Mouse (Mus musculus): ENCODE measurements around the gene Nuak2. TPM values are rescaled to one million over a fixed set of nuclear protein-coding genes. Genes with fewer than 3 reads are reported as not detected.

Gene Nuak2
- polyA plus RNA-seq, 1 experiment from 2014 or later, result 2.2 TPM

GRCm38 (mm10) chr1:132316625-132316994 lies 684 bp downstream of the Nuak2 start:
- Histone ChIP-seq H3K4me3 (peak overlapping the region; percentile 58), H3K4me1 (peaks cover 17% of the 10 kb centered on the region; the same call in 1 of the 2 replicates), H3K27ac (no peak overlapping the region), H3K27me3 (peaks cover 60% of the 10 kb centered on the region), H3K9ac (peak overlapping the region; percentile 68; the same call in 1 of the 2 replicates), H3K36me3 (no peaks in the 10 kb centered on the region), H3K9me3 (no peaks in the 10 kb centered on the region), H3K4me2 (peak overlapping the region; percentile 98)
- ATAC-seq (ENCODE audit: insufficient number of reproducible peaks, insufficient read depth, low FRiP score, low TSS enrichment, low read depth), result no peak
- WGBS, result 40% methylated on average over 7 of the region's 7 CpGs

- H3K27me3 ChIP-seq, result peaks cover 60% of the 10 kb centered on the region
- no peaks in the 10 kb centered on the region for H3K36me3 ChIP-seq
- H3K4me1 ChIP-seq, result peaks cover 19% of the 10 kb centered on the region
- H3K9me3 ChIP-seq, result no peaks in the 10 kb centered on the region
- H3K27ac ChIP-seq, result no peak overlapping the region
- peak overlapping the region; percentile 98 for H3K4me2 ChIP-seq
- no peak overlapping the region for H3K4me3 ChIP-seq
- ATAC-seq (ENCODE audit: insufficient number of reproducible peaks, insufficient read depth, low FRiP score, low TSS enrichment, low read depth), result no peak
- 69% methylated on average over 4 of the region's 4 CpGs for WGBS
- H3K9ac ChIP-seq, result no peak overlapping the region
These were observed 1.5 kb downstream of the Nuak2 start for GRCm38 (mm10) chr1:132317413-132317812.

- H3K9ac ChIP-seq, result no peak overlapping the region
- no peak for ATAC-seq (ENCODE audit: insufficient number of reproducible peaks, insufficient read depth, low FRiP score, low TSS enrichment, low read depth)
- H3K4me1 ChIP-seq, result peaks cover 27% of the 10 kb centered on the region
- no peak overlapping the region for H3K27ac ChIP-seq
- H3K36me3 ChIP-seq, result no peaks in the 10 kb centered on the region
- H3K4me2 ChIP-seq, result peak overlapping the region; percentile 98
- H3K27me3 ChIP-seq, result peaks cover 53% of the 10 kb centered on the region
- 60% methylated on average over 8 of the region's 8 CpGs for WGBS
- H3K9me3 ChIP-seq, result no peaks in the 10 kb centered on the region
- no peak overlapping the region for H3K4me3 ChIP-seq
These were observed 2.3 kb downstream of the Nuak2 start for GRCm38 (mm10) chr1:132317894-132318863.

- Histone ChIP-seq H3K4me3 (no peak overlapping the region), H3K9me3 (no peaks in the 10 kb centered on the region), H3K36me3 (no peaks in the 10 kb centered on the region), H3K9ac (no peak overlapping the region), H3K27ac (no peak overlapping the region), H3K4me1 (peaks cover 28% of the 10 kb centered on the region), H3K27me3 (peaks cover 47% of the 10 kb centered on the region), H3K4me2 (no peak overlapping the region)
- 60% methylated on average over 5 of the region's 5 CpGs for WGBS
- 0 out of 2 replicates have a peak, but pooled peaks have one; percentile 59 for ATAC-seq (ENCODE audit: insufficient number of reproducible peaks, insufficient read depth, low FRiP score, low TSS enrichment, low read depth)
These were observed 3.3 kb downstream of the Nuak2 start for GRCm38 (mm10) chr1:132319242-132319641.

GRCm38 (mm10) chr1:132321821-132322580 lies 6.1 kb downstream of the Nuak2 start:
- Histone ChIP-seq H3K4me1 (peaks cover 29% of the 10 kb centered on the region), H3K4me2 (0 out of 2 replicates have a peak overlapping the region, but pooled peaks have one; percentile 1), H3K36me3 (no peaks in the 10 kb centered on the region), H3K27me3 (peaks cover 20% of the 10 kb centered on the region), H3K9me3 (no peaks in the 10 kb centered on the region), H3K27ac (0 out of 2 replicates have a peak overlapping the region, but pooled peaks have one; percentile 13), H3K9ac (peak overlapping the region; percentile 21; the same call in 1 of the 2 replicates), H3K4me3 (no peak overlapping the region)
- ATAC-seq (ENCODE audit: insufficient number of reproducible peaks, insufficient read depth, low FRiP score, low TSS enrichment, low read depth), result no peak
- 60% methylated on average over 7 of the region's 7 CpGs for WGBS

GRCm38 (mm10) chr1:132322711-132323542 lies 7.0 kb downstream of the Nuak2 start:
- Histone ChIP-seq H3K4me3 (no peak overlapping the region), H3K9ac (peak overlapping the region; percentile 21; the same call in 1 of the 2 replicates), H3K27ac (peak overlapping the region; percentile 64), H3K27me3 (peaks cover 10% of the 10 kb centered on the region), H3K9me3 (no peaks in the 10 kb centered on the region), H3K4me2 (peak overlapping the region; percentile 1; the same call in 1 of the 2 replicates), H3K36me3 (no peaks in the 10 kb centered on the region), H3K4me1 (peaks cover 33% of the 10 kb centered on the region)
- peak; percentile 44 for ATAC-seq (ENCODE audit: insufficient number of reproducible peaks, insufficient read depth, low FRiP score, low TSS enrichment, low read depth)
- WGBS, result 27% methylated on average over 13 of the region's 13 CpGs

GRCm38 (mm10) chr1:132326777-132327176 lies 10.9 kb downstream of the Nuak2 start:
- no peaks in the 10 kb centered on the region for H3K36me3 ChIP-seq
- WGBS, result 54% methylated on average over 9 of the region's 9 CpGs
- ATAC-seq (ENCODE audit: insufficient number of reproducible peaks, insufficient read depth, low FRiP score, low TSS enrichment, low read depth), result no peak

GRCm38 (mm10) chr1:132327477-132327876 lies 11.6 kb downstream of the Nuak2 start:
- no peak overlapping the region for H3K4me2 ChIP-seq
- no peak for ATAC-seq (ENCODE audit: insufficient number of reproducible peaks, insufficient read depth, low FRiP score, low TSS enrichment, low read depth)
- H3K9me3 ChIP-seq, result no peaks in the 10 kb centered on the region
- no peak overlapping the region for H3K9ac ChIP-seq
- no peak overlapping the region for H3K4me3 ChIP-seq
- no peak overlapping the region for H3K27ac ChIP-seq
- H3K4me1 ChIP-seq, result peaks cover 19% of the 10 kb centered on the region
- 81% methylated on average over 17 of the region's 17 CpGs for WGBS
- no peaks in the 10 kb centered on the region for H3K27me3 ChIP-seq
- no peaks in the 10 kb centered on the region for H3K36me3 ChIP-seq

More at GRCm38 (mm10) chr1:132326777-132327176, 10.9 kb downstream of the Nuak2 start:
- H3K4me2 ChIP-seq, result no peak overlapping the region
- no peak overlapping the region for H3K4me3 ChIP-seq
- H3K9me3 ChIP-seq, result no peaks in the 10 kb centered on the region
- H3K9ac ChIP-seq, result no peak overlapping the region
- no peaks in the 10 kb centered on the region for H3K27me3 ChIP-seq
- peaks cover 21% of the 10 kb centered on the region for H3K4me1 ChIP-seq
- no peak overlapping the region for H3K27ac ChIP-seq

- WGBS, result 72% methylated on average over 3 of the region's 3 CpGs
- Histone ChIP-seq H3K9ac (no peak overlapping the region), H3K4me1 (peaks cover 18% of the 10 kb centered on the region), H3K36me3 (no peaks in the 10 kb centered on the region), H3K27ac (no peak overlapping the region), H3K4me3 (no peak overlapping the region), H3K9me3 (no peaks in the 10 kb centered on the region), H3K27me3 (no peaks in the 10 kb centered on the region), H3K4me2 (no peak overlapping the region)
- ATAC-seq (ENCODE audit: insufficient number of reproducible peaks, insufficient read depth, low FRiP score, low TSS enrichment, low read depth), result no peak
These were observed 12.6 kb downstream of the Nuak2 start for GRCm38 (mm10) chr1:132328565-132328964.

- H3K9me3 ChIP-seq, result no peaks in the 10 kb centered on the region
- ATAC-seq (ENCODE audit: insufficient number of reproducible peaks, insufficient read depth, low FRiP score, low TSS enrichment, low read depth), result no peak
- no peak overlapping the region for H3K9ac ChIP-seq
- no peaks in the 10 kb centered on the region for H3K27me3 ChIP-seq
- H3K4me2 ChIP-seq, result no peak overlapping the region
- no peak overlapping the region for H3K4me3 ChIP-seq
- WGBS, result 79% methylated on average over 7 of the region's 7 CpGs
- H3K27ac ChIP-seq, result no peak overlapping the region
- no peaks in the 10 kb centered on the region for H3K36me3 ChIP-seq
- H3K4me1 ChIP-seq, result peaks cover 25% of the 10 kb centered on the region
These were observed 13.7 kb downstream of the Nuak2 start for GRCm38 (mm10) chr1:132329656-132330055.

- no peaks in the 10 kb centered on the region for H3K27me3 ChIP-seq
- H3K9ac ChIP-seq, result no peak overlapping the region
- no peak for ATAC-seq (ENCODE audit: insufficient number of reproducible peaks, insufficient read depth, low FRiP score, low TSS enrichment, low read depth)
- peaks cover 30% of the 10 kb centered on the region for H3K4me1 ChIP-seq
- H3K27ac ChIP-seq, result no peak overlapping the region
- H3K36me3 ChIP-seq, result no peaks in the 10 kb centered on the region
- WGBS, result 88% methylated on average over 15 of the region's 15 CpGs
- no peak overlapping the region for H3K4me3 ChIP-seq
- H3K9me3 ChIP-seq, result no peaks in the 10 kb centered on the region
- no peak overlapping the region for H3K4me2 ChIP-seq
These were observed 14.5 kb downstream of the Nuak2 start for GRCm38 (mm10) chr1:132330397-132330796.
